Mouse (Mus musculus) kidney, adult 18-20 months (tissue): ENCODE measurements around the gene Rps6kc1.

Experiments used
- DNase-seq: peaks from one replicate; pipeline ENCODE4 v3.0.0; 2021

Rps6kc1 gene

DNA sequence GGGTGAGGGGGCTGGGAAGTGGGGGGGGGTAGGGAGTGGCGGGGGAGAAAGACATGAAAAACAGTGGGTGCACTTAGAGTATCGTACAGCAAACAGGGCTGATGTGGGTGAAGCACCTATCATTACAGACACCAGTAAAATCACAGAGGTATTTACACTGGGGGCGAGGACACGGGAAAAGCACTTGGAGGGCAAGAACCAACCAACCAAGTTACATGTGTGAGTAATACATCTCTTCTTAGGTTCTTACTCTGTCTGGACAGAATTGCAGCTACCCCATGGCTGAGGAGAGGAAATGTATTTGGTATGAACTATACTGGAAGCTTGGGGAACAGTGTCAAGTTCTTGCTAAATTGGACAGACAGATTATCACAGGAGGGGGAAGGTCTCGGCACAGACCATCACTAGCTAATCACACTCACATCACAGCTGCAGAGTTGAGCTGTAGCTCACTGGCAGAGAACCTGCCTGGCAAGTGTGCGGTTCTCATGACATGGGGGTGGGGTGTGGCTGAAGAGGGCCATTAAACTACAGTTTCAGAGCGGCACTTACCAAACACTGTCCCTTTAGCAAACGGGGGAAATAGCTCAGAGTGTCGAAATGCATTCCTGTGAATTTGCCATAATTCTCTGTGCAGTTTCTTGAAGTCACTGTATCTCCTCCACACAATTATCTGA, 12.5 kb downstream of the Rps6kc1 start:
- no peak for DNase-seq

DNA sequence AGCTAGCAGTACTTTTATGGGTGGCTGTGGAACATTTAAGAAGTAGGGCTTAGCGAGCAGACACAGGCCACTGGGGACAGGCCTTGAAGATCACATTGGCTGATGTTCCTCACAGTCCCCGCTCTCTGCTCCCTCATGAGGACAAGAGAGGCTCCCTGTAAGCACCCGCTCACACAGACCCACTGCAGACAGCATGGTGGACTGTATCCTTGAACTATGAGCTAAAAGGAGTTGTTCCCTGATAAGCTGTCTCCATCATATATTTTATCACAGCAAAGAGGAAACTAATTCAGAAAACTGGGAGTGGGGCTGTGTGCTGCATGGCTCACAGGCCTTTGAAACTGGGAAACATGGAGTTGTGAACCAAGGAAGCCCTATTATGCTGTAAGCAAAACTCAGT, 13.4 kb downstream of the Rps6kc1 start:
- no peak for DNase-seq

- DNase-seq = no peak
These were observed 17.9 kb downstream of the Rps6kc1 start for GRCm38 (mm10) chr1:190893559-190894167.

GRCm38 (mm10) chr1:190888646-190889045, 22.9 kb downstream of the Rps6kc1 start:
- no peak for DNase-seq

DNA sequence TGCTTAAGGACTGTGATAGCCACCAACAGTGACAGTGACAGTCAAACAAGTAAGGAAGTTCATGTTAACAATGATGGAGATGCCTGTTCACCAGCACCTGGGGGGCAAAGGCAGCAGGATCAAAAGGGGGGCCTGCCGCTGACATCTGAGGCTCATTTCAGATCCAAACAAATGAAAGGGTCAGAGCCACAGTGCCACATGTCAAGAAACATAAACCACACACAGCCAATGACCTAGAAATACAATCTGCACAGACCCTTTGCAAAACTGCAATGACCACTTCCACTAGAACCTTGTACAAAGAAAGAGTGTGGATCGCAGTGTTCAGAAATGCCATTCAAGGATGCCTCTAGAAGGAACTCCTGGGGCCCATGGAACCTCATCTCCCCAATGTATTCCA, 23.5 kb downstream of the Rps6kc1 start:
- DNase-seq = no peak

- DNase-seq = no peak
These were observed 25.6 kb downstream of the Rps6kc1 start for GRCm38 (mm10) chr1:190886014-190886413.

DNA sequence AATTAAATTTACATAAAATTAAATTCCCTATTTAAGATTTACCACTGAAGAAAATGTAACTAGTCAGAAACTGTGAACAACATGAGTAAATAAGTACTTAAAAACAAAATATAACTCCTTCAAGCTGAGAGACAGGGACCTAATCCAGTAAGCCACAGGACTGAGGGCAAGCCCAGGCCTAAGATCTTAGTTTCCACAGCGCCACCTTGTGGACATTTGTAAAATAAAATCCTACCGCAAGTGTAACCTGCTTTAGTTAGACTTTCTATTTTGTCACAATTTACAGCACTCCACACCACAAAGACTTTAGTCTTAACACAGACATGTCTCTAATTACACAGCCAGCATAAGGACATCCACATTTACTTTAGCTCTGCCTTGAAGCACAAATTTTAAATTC, 30.1 kb downstream of the Rps6kc1 start:
- DNase-seq = peak; percentile 25

GRCm38 (mm10) chr1:190880638-190881037, 30.9 kb downstream of the Rps6kc1 start:
- DNase-seq = no peak

DNA sequence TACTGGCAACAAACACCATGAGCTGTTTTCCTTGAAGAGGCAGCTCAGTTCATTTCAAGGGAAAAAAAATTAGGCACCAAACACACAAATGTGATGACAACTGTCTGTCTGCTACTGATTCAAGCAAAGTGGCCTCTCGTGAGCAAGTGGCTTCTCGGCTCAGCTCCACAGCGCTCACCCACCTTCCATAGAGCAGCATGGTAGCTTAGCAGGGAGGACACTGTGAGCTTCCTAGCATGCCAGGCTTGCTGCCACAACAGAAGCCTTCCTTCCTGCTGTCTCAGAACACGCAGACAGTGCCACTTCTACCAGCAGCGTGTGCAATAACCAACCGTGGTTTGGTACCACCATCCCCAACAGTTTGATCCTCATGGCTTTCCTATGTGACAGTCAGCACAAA, 35.8 kb downstream of the Rps6kc1 start:
- DNase-seq = no peak

DNA sequence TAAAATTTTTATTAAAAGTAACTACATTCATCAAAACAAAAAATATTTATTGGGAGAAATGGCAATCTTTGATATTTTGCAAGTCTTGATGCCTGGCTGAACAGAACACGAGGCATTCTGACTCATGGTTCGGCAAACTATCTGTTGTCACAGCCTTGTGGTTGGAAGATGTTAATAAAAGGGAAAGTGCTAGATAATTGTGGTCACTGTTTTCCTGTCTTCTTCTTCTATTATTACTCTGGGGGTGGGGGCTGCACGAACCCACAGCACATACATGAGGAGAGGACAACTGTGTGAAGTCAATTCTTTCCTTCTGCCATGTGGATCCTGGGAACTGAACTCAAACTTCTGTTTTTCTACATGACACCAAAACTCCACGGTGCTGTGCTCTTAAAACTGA, 36.5 kb downstream of the Rps6kc1 start:
- no peak for DNase-seq

- DNase-seq = no peak
These were observed 40.5 kb downstream of the Rps6kc1 start for GRCm38 (mm10) chr1:190871068-190871467.

- DNase-seq = no peak
These were observed 41.6 kb downstream of the Rps6kc1 start for GRCm38 (mm10) chr1:190869996-190870395.

DNA sequence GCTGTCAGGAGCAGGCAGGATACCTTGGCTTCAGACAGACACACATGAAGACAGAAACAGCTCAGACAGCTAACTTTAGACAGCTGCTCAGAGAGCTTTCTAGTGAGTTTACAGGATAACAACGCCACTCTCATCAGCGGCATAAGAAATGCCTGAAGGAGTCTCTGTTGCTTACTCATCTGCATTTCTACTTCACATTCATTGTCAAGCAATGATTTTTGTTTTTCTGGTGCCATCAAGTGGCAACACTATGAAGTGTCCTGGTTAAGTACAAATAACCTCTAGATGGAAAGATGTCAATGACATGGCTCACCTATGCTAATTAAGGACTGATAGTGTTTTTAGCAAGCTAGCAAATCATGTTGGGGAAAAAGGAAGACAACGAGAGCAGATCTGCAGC, 42.8 kb downstream of the Rps6kc1 start:
- DNase-seq = no peak

DNA sequence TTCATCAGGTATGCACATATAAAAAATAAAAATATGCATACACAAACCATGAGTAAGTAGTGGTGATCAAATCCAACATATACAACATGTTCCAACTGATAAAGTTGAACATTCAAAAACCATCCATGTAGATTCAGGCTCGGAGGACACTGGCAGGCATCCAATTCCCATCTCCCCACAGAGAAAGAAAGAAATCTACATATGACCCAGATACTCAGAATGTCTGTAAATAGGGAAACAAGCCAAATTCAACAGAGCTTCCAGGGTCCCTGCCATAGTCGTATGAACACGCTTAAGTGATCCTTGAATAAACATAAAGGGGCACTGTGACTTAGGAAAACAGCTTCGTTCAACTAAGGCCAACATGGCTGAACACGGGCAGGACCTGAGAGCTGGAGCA, 49.9 kb downstream of the Rps6kc1 start:
- DNase-seq = no peak

GRCm38 (mm10) chr1:190854465-190854864, 57.1 kb downstream of the Rps6kc1 start:
- DNase-seq = no peak

- no peak for DNase-seq
These were observed 62.3 kb downstream of the Rps6kc1 start for GRCm38 (mm10) chr1:190849162-190849865.

DNA sequence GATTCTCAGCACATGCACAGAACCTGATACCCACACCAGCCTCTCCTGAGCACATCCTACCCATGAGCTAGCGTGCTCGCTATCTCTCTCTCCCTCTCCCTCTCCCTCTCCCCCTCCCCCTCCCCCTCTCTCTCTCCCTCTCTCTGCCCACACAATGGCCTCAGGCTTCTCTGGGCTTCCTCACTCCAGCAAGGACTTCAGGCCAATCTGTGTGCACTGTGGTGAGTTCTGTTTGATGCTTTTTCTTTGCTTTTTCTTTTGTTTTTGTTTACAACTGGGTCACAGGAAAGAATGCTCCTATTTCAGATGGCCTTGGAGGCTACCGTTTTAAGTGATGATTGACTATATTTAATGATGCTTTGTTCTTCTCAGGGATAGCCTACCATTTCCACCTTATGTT, 62.9 kb downstream of the Rps6kc1 start:
- DNase-seq = no peak

DNA sequence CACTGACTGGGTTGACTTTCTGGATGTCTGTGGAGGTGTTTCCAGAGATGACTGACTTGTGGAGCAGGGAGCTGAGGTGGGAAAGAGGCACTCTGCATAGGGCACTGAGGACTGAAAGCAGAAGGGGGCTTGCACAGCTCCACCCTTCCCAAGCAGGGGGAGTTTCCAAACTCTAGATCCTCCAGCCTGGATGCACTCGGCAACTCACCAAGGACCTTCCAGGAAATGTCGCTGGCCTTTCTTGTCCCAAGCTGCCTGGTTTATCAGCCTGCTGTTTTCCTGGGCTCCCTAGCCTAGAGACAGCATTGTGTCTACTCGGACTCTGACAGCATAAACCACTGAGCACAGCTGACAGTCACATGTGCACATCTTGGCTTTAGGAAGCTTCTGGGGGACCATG, 64.6 kb downstream of the Rps6kc1 start:
- no peak for DNase-seq

DNA sequence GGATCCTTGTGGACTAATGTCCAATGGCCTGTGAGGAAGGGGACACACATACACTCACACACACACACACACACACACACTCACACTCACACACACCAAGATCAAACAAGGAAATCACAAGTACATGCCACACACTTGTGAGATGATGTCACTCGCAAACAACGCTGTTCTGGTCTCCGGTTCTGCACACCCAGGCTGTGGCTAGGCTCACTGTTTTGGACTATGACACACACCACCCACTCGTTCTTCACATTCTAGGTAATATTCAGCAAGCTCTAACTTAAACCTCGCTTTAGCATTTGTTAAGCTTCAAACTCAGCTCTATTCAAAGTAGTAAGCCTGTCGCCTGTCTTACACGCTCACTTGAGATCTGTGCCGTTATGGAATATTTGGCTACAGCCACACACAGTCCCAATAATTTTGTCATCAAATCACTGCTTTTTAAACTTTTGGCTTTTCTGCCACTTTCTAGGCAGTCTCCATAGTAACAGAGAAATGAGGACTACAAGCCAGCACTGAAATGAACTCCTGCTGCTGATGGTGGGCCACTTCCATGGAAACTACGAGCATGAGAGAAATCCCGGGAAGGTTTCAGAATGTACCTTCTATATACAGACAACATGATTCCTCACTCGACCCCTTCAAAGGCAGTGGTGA, 65.4 kb downstream of the Rps6kc1 start:
- no peak for DNase-seq

DNA sequence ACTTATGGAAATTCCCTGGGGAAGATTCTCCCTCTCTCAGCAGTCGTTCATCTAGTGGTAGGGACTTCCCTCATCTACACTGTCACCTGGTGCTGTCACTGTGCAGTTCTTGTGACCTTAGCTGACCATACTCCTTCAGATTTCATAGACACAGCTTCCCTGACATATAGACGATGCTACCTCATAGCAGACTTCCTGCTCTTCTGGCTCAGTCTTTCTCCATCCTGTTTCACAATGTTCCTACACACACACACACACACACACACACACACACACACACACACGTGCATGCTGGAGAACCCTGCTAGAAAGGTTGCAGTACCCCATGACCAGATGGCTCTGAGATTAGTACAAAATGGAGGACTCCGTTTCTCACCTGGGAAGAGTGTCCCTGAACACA, 66.2 kb downstream of the Rps6kc1 start:
- DNase-seq = no peak

DNA sequence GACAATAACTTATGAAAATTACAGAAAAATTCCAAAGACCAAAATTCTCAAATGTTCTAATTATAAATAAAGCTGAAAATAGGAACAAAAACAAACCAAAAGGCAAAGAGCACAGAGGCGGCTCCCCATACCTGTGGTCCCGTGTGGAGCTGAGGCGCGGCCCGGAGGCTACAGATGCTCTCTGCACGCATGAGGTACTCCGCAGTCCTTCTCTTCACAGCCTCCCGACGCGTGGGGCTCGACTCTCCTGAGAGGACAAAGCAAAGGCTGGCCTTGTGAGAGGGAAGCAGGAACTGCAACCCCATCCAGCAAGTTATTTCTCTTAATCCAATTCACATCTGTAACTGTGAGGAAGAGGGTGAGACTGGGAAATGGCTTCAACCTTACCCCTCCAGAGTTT, 67.2 kb downstream of the Rps6kc1 start:
- no peak for DNase-seq

DNA sequence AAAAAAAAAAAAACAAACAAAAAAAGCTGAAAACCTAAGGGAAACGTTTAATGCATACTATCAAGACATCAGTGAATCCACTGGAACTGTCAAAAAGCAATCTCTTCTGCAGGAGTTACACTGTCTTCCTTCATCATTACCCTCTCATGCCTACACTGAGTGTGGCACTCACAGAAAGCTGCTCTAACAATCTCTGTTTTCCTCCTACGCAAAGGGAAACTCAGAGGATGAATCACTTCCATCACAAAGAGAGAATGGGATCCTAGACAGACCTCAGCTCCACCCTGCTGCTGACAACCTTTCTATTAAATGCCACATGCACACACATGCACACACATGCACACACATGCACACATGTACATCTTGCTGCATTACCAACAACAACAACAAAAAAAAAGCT, 75.5 kb downstream of the Rps6kc1 start:
- DNase-seq = no peak

GRCm38 (mm10) chr1:190834201-190834907, 77.2 kb downstream of the Rps6kc1 start:
- DNase-seq = no peak
